ENCODE assay signal across 8 mouse cellular contexts in genomic region chr7:118855171-118855876, GRCm38 (mm10). TPM values are rescaled to one million over a fixed set of nuclear protein-coding genes. Genes with fewer than 3 reads are reported as not detected.
DNase-seq lines count a peak whose midpoint lies in the region; ATAC-seq lines count a peak whose summit lies in the region.

Gene Iqck (plus strand): TSS chr7:118855752.

- peak; percentile 96 for ATAC-seq in intestine, embryonic 14.5 days (replicated peaks; ENCODE audit: low FRiP score, low TSS enrichment, low read depth)

- no peaks in the 10 kb centered on the region for H3K27me3 ChIP-seq in intestine, embryonic 14.5 days (replicated peaks; ENCODE audit: control insufficient read depth, insufficient read depth, low read length)

- H3K4me2 ChIP-seq in intestine, embryonic 14.5 days (ENCODE audit: low read length), result peak within 1 kb of the TSS; percentile 95

- H3K27ac ChIP-seq in intestine, embryonic 14.5 days (ENCODE audit: low read depth), result peak within 1 kb of the TSS; percentile 64

- DNase-seq in adipocyte (ENCODE audit: low spot score), result peak; percentile 81
- DNase-seq in embryo, embryonic 10 days (ENCODE audit: low spot score), result peak; percentile 97
- DNase-seq in gastrocnemius, postnatal 14 days, result peak; percentile 93
- peak; percentile 95 for DNase-seq in intestine, embryonic 14.5 days (ENCODE audit: low spot score)
- peak; percentile 94 for DNase-seq in left cerebral cortex, postnatal 14 days (ENCODE audit: low spot score in 2 of 2)
- peak; percentile 93 for DNase-seq in mesoderm, embryonic 11.5 days (ENCODE audit: low read depth, low spot score)
- DNase-seq in right cerebral cortex, postnatal 36 days (ENCODE audit: low spot score in 2 of 2), result peak; percentile 91 to 92
- DNase-seq in yolk sac, embryonic 10.5 days (ENCODE audit: low spot score), result peak; percentile 90

- peak within 1 kb of the TSS; percentile 96 for H3K4me3 ChIP-seq in intestine, embryonic 14.5 days (ENCODE audit: low read depth, low read length)

- no peaks in the 10 kb centered on the region for H3K9me3 ChIP-seq in intestine, embryonic 14.5 days (ENCODE audit: control insufficient read depth, low read length)

- peak within 1 kb of the TSS; percentile 60 for H3K9ac ChIP-seq in intestine, embryonic 14.5 days (ENCODE audit: low read length)

- peaks cover 17% of the 10 kb centered on the region for H3K4me1 ChIP-seq in intestine, embryonic 14.5 days (replicated peaks; ENCODE audit: control insufficient read depth, insufficient read depth, low read length)

- WGBS in intestine, embryonic 14.5 days, result under 1% methylated on average over 57 of the region's 57 CpGs

- H3K36me3 ChIP-seq in intestine, embryonic 14.5 days (ENCODE audit: control insufficient read depth, insufficient read depth, low read length), result peaks cover 28% of the 10 kb centered on the region

- intact Hi-C loops in gastrocnemius, postnatal 14 days (cut with DNase I; ENCODE audit: low total_unique reads), result loop anchor here (10.0 kb wide), 2 partner anchors 69 to 139 kb away; partner anchors contain the start of gene Gprc5b
- intact Hi-C loops in left cerebral cortex, postnatal 14 days (cut with DNase I), result loop anchor here (5.0 kb wide), 1 partner anchor 137 kb away; no protein-coding TSS in a partner anchor

RNA-seq across cellular contexts. Expression of gene Iqck, which starts in this region (rescaled TPM):
- total RNA-seq in gastrocnemius, postnatal 14 days (2021), result under 1 TPM; 0.20 to 0.45 TPM
- 2.2 and 2.8 TPM in 2 replicates for polyA plus RNA-seq in intestine, embryonic 14.5 days (2014; fragmentation: Nextera tagmentation; extraction: Ambion mirVana)
- 1 to 10 TPM; 3.0 to 3.3 TPM for total RNA-seq in left cerebral cortex, postnatal 14 days (2021)

Comparison
In these comparisons a context has a peak if more than half of its experiments do, and no peak if none do; other contexts are left out.
1. Peak in every context shown above with its lines: DNase-seq, ATAC-seq, H3K4me3 ChIP-seq and H3K27ac ChIP-seq.
2. Peak in DNase-seq in gastrocnemius, postnatal 14 days; RNA of the gene not detected or under 1 TPM.